Mouse (Mus musculus) MEL (cell line): Measurements from ENCODE around the gene Rnf24. TPM values are rescaled to one million over a fixed set of nuclear protein-coding genes. Genes with fewer than 3 reads are reported as not detected.

ENCODE experiments used
- DNase-seq: peaks from one replicate; pipeline ENCODE4 v3.0.0; 2011; ENCODE audit warnings: low read depth, low spot score
- H3K27ac ChIP-seq: 2 replicates; pipeline ENCODE4 v1.5.1; 2012; ENCODE audit warnings: low read depth, mild to moderate bottlenecking, control low read depth, low read length, moderate library complexity; ENCODE audit not compliant: control insufficient read depth
- H3K27me3 ChIP-seq, 2 experiments: fragments of 150-350 bp in 1 of 2; sonication (generic) in 1 of 2; 2 replicates each; pipeline ENCODE4 v1.6.1; 2012; ENCODE audit warnings: low read length in 2 of 2, mild to moderate bottlenecking in 2 of 2, improper control_type of control experiment in 1 of 2, moderate library complexity in 1 of 2; ENCODE audit not compliant: insufficient read depth in 2 of 2, control insufficient read depth in 1 of 2
- H3K36me3 ChIP-seq, 2 experiments: 2 replicates each; pipeline ENCODE4 v1.6.1; 2012 to 2014; ENCODE audit warnings: low read length in 2 of 2, improper control_type of control experiment in 1 of 2, inconsistent platforms in 1 of 2, mild to moderate bottlenecking in 1 of 2; ENCODE audit not compliant: insufficient read depth in 2 of 2, control insufficient read depth in 1 of 2
- H3K4me1 ChIP-seq, 2 experiments: fragments of 150-350 bp in 1 of 2; sonication (generic) in 1 of 2; 2 replicates each; pipeline ENCODE4 v1.6.1; 2012; ENCODE audit warnings: low read length in 2 of 2, improper control_type of control experiment in 1 of 2, mild to moderate bottlenecking in 1 of 2; ENCODE audit not compliant: insufficient read depth in 2 of 2, control insufficient read depth in 1 of 2
- H3K4me3 ChIP-seq, 2 experiments: fragments of 150-350 bp in 1 of 2; sonication (generic) in 1 of 2; 2 replicates each; pipeline ENCODE4 v1.5.1; 2012; ENCODE audit warnings: low read depth in 2 of 2, low read length in 2 of 2, mild to moderate bottlenecking in 2 of 2, moderate library complexity in 2 of 2, control low read depth in 1 of 2, improper control_type of control experiment in 1 of 2; ENCODE audit not compliant: control insufficient read depth in 1 of 2, insufficient read depth in 1 of 2
- H3K79me2 ChIP-seq: 2 replicates; pipeline ENCODE4 v1.6.1; 2012; ENCODE audit warnings: mild to moderate bottlenecking, low read length, moderate library complexity; ENCODE audit not compliant: control insufficient read depth, poor library complexity, insufficient read depth
- H3K9ac ChIP-seq: 2 replicates; pipeline ENCODE4 v1.6.1; 2012; ENCODE audit warnings: low read depth, mild to moderate bottlenecking, control low read depth, low read length, moderate library complexity; ENCODE audit not compliant: control insufficient read depth, poor library complexity, severe bottlenecking
- H3K9me3 ChIP-seq: fragments of 150-350 bp; sonication (generic); replicated peaks from 2 replicates; pipeline ENCODE4 v1.6.1; 2012; ENCODE audit warnings: mild to moderate bottlenecking, low read length, improper control_type of control experiment, moderate library complexity; ENCODE audit not compliant: insufficient read depth
- EP300 ChIP-seq, 2 experiments: IDR thresholded peaks; 2 replicates each; pipeline ENCODE4 v1.6.1; 2011; ENCODE audit warnings: improper control_type of control experiment in 2 of 2, low read length in 2 of 2, low read depth in 1 of 2, mild to moderate bottlenecking in 1 of 2
- HCFC1 ChIP-seq: IDR thresholded peaks from 2 replicates; pipeline ENCODE4 v1.6.1; 2012; ENCODE audit warnings: low read depth, mild to moderate bottlenecking, inconsistent platforms, low read length, improper control_type of control experiment, moderate library complexity
- JUND ChIP-seq: IDR thresholded peaks from 2 replicates; pipeline ENCODE4 v1.6.1; 2011; ENCODE audit warnings: low read depth, mild to moderate bottlenecking, improper control_type of control experiment, low read length
- MAFK ChIP-seq: IDR thresholded peaks from 2 replicates; pipeline ENCODE4 v1.6.1; 2011; ENCODE audit warnings: low read depth, mild to moderate bottlenecking, low read length, improper control_type of control experiment, borderline replicate concordance
- MAX ChIP-seq: IDR thresholded peaks from 2 replicates; pipeline ENCODE4 v1.6.1; 2011; ENCODE audit warnings: low read length, improper control_type of control experiment
- MEF2A ChIP-seq: IDR thresholded peaks from 2 replicates; pipeline ENCODE4 v1.6.1; 2014; ENCODE audit warnings: low read depth, mild to moderate bottlenecking, inconsistent platforms, low read length, improper control_type of control experiment; ENCODE audit not compliant: poor library complexity, insufficient replicate concordance, severe bottlenecking; ENCODE audit errors: extremely low read depth
- MXI1 ChIP-seq: IDR thresholded peaks from 2 replicates; pipeline ENCODE4 v1.6.1; 2011; ENCODE audit warnings: mild to moderate bottlenecking, low read depth, low read length, improper control_type of control experiment
- MYB ChIP-seq: IDR thresholded peaks from 2 replicates; pipeline ENCODE4 v1.6.1; 2011; ENCODE audit warnings: mild to moderate bottlenecking, low read depth, low read length, improper control_type of control experiment
- NELFE ChIP-seq: IDR thresholded peaks from 2 replicates; pipeline ENCODE4 v1.6.1; 2011; ENCODE audit warnings: low read depth, low read length, improper control_type of control experiment
- POLR2A ChIP-seq, 2 experiments: IDR thresholded peaks; 2 replicates each; pipeline ENCODE4 v1.6.1; 2011 to 2012; ENCODE audit warnings: low read length in 2 of 2, mild to moderate bottlenecking in 2 of 2, control low read depth in 1 of 2, improper control_type of control experiment in 1 of 2, low read depth in 1 of 2, moderate library complexity in 1 of 2; ENCODE audit not compliant: control insufficient read depth in 1 of 2, insufficient read depth in 1 of 2, poor library complexity in 1 of 2
- RCOR1 ChIP-seq: IDR thresholded peaks from 2 replicates; pipeline ENCODE4 v1.6.1; 2012; ENCODE audit warnings: low read depth, mild to moderate bottlenecking, inconsistent platforms, low read length, improper control_type of control experiment
- SIN3A ChIP-seq: IDR thresholded peaks from 2 replicates; pipeline ENCODE4 v1.6.1; 2012; ENCODE audit warnings: low read length, improper control_type of control experiment, inconsistent platforms
- SMC3 ChIP-seq: IDR thresholded peaks from 2 replicates; pipeline ENCODE4 v1.6.1; 2011; ENCODE audit warnings: low read depth, low read length, improper control_type of control experiment
- UBTF ChIP-seq: IDR thresholded peaks from 2 replicates; pipeline ENCODE4 v1.6.1; 2012; ENCODE audit warnings: low read depth, mild to moderate bottlenecking, inconsistent platforms, low read length, improper control_type of control experiment, moderate library complexity, borderline replicate concordance; ENCODE audit not compliant: insufficient read depth
- USF2 ChIP-seq, 2 experiments: IDR thresholded peaks; 2 replicates each; pipeline ENCODE4 v1.6.1; 2011 to 2012; ENCODE audit warnings: improper control_type of control experiment in 2 of 2, low read length in 2 of 2, borderline replicate concordance in 1 of 2, inconsistent platforms in 1 of 2, low read depth in 1 of 2, mild to moderate bottlenecking in 1 of 2; ENCODE audit not compliant: insufficient read depth in 1 of 2
- ZC3H11A ChIP-seq: IDR thresholded peaks from 2 replicates; pipeline ENCODE4 v1.6.1; 2012; ENCODE audit warnings: low read depth, mild to moderate bottlenecking, inconsistent platforms, low read length, improper control_type of control experiment
- ZMIZ1 ChIP-seq: IDR thresholded peaks from 2 replicates; pipeline ENCODE4 v1.6.1; 2012; ENCODE audit warnings: low read depth, mild to moderate bottlenecking, inconsistent platforms, low read length, improper control_type of control experiment, moderate library complexity
- ZNF384 ChIP-seq: IDR thresholded peaks from 2 replicates; pipeline ENCODE4 v1.6.1; 2012; ENCODE audit warnings: low read depth, mild to moderate bottlenecking, inconsistent platforms, low read length, improper control_type of control experiment
- polyA plus RNA-seq, 2 experiments: library from polyadenylated mRNA; stranded (reverse) in 1 of 2; unstranded in 1 of 2; fragments of >175 nt in 1 of 2; fragments of >200 nt in 1 of 2; gene quantifications; 2 replicates each; pipeline versions ENCODE4 v1.2.1 to v1.2.4; 2012; ENCODE audit warnings: low replicate concordance in 2 of 2, low read depth in 1 of 2; ENCODE audit not compliant: insufficient read length in 2 of 2, insufficient read depth in 1 of 2, missing spikeins in 1 of 2
- total RNA-seq: library from RNA; depleted of rRNA; stranded (reverse); fragments of 300-350 nt; gene quantifications from 2 replicates; pipeline ENCODE4 v1.2.3, GENCODE M21; 2012

Rnf24 gene
- total and polyA plus RNA-seq, 3 experiments = 0.73 to 2.9 TPM; not detected in 1

DNA sequence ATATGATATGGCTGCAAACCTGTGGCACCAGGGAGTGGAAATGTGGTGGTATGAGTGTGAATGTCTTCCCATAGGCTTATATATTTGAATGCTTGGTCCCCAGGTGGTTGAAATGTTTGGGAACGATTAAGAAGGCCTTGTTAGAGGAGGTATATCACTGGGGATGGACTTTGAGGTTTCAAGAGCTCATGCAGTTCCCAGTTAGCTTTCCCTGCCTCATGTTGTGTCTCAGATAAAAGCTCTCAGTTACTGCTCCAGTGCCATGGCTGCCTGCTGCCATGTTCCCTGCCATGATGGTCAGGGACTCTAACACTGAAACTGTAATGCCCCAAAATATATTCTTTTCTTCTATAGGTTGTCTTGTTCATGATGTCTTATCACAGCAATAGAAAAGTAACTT, 71.1 kb downstream of the Rnf24 start (continued):
- TF ChIP-seq MAX = no peak

GRCm38 (mm10) chr2:131276722-131277121, 76.0 kb downstream of the Rnf24 start:
- H3K27me3 ChIP-seq = no peaks in the 10 kb centered on the region
- H3K27ac ChIP-seq = no peak overlapping the region
- no peaks in the 10 kb centered on the region for H3K4me1 ChIP-seq
- TF ChIP-seq MEF2A (no peak), JUND (no peak), RCOR1 (no peak), MXI1 (no peak), MYB (no peak), USF2 (IDR thresholded peaks at IDR 0.05; ENCODE audit: borderline replicate concordance in 1 of 2, insufficient read depth in 1 of 2, low read depth in 1 of 2, low read length in 2 of 2) (no peak), ZNF384 (no peak), NELFE (no peak), EP300 (IDR thresholded peaks at IDR 0.05; ENCODE audit: low read depth in 1 of 2, low read length in 2 of 2) (no peak), SIN3A (no peak)
- peaks cover 2 to 52% of the 10 kb centered on the region in 2 experiments for H3K36me3 ChIP-seq
- no peak for DNase-seq
- H3K79me2 ChIP-seq = 0 out of 2 replicates have a peak, but pooled peaks cover 3% of the 10 kb centered on the region
- no peak overlapping the region for H3K9ac ChIP-seq
- H3K4me3 ChIP-seq = no peak overlapping the region
- H3K9me3 ChIP-seq = no peaks in the 10 kb centered on the region

DNA sequence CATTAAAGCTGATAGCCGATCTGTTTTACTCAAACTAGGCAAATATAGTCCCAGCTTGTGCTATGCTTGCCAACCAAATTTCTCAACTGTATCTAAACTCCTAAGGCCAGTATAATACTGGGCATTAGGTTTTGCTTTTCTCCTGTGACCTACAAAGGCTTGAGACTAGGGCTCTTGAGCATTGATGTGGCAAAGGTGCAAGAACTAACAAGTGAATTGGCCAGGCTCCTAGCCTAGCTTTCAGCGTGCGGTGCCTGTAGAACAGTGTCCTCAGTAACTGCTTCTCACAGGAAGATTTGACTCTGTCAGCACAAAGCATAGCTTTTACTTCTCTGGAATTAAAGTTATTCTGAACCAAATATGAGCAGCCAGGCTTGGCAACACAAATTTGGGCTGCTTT, 77.2 kb downstream of the Rnf24 start:
- Histone ChIP-seq H3K4me3 (no peak overlapping the region), H3K4me1 (no peaks in the 10 kb centered on the region), H3K27ac (no peak overlapping the region), H3K9me3 (no peaks in the 10 kb centered on the region), H3K36me3 (peaks cover 2 to 49% of the 10 kb centered on the region in 2 experiments), H3K27me3 (no peaks in the 10 kb centered on the region), H3K9ac (no peak overlapping the region), H3K79me2 (0 out of 2 replicates have a peak, but pooled peaks cover 3% of the 10 kb centered on the region)
- no peak for TF ChIP-seq ZC3H11A
- TF ChIP-seq HCFC1 = no peak
- DNase-seq = no peak

DNA sequence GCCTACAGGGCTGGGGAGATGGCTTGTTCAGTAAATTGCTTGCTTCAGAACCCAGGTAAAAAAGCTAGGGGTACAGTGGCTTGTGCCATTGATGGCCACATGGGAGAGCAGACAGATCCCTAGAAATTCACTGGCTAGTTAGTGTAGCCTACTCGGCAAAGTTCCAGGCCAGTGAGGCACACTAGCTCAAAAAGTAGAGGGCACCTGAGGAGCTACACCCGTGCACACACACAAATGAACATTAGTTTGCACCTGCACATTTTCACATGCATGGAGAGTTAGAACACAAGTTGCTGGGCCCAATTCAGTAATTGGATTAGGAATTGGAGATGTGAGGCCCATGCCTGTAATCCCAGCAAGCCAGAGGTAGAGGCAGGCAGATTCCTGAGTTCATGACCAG, 87.6 kb downstream of the Rnf24 start:
- H3K36me3 ChIP-seq = peaks cover 0 to 28% of the 10 kb centered on the region in 2 experiments; a peak in 3 of 4 replicates
- H3K27me3 ChIP-seq = no peaks in the 10 kb centered on the region
- H3K9ac ChIP-seq = 0 out of 2 replicates have a peak overlapping the region, but pooled peaks have one; percentile 12
- no peak for TF ChIP-seq ZMIZ1
- TF ChIP-seq POLR2A (IDR thresholded peaks at IDR 0.05; ENCODE audit: control insufficient read depth in 1 of 2, insufficient read depth in 1 of 2, low read depth in 1 of 2, low read length in 2 of 2, poor library complexity in 1 of 2) = no peak
- TF ChIP-seq SMC3 = no peak
- no peak for TF ChIP-seq NELFE
- TF ChIP-seq MAFK = no peak
- no peak for TF ChIP-seq UBTF
- no peak for TF ChIP-seq ZC3H11A
- H3K4me3 ChIP-seq = no peak overlapping the region
- H3K27ac ChIP-seq = no peak overlapping the region
- H3K79me2 ChIP-seq = peaks cover 33% of the 10 kb centered on the region
- H3K4me1 ChIP-seq = peaks cover 10 to 29% of the 10 kb centered on the region in 2 experiments
- no peak for DNase-seq
- no peaks in the 10 kb centered on the region for H3K9me3 ChIP-seq
